Mouse (Mus musculus): ENCODE results near the gene Tmem229a.

DNA sequence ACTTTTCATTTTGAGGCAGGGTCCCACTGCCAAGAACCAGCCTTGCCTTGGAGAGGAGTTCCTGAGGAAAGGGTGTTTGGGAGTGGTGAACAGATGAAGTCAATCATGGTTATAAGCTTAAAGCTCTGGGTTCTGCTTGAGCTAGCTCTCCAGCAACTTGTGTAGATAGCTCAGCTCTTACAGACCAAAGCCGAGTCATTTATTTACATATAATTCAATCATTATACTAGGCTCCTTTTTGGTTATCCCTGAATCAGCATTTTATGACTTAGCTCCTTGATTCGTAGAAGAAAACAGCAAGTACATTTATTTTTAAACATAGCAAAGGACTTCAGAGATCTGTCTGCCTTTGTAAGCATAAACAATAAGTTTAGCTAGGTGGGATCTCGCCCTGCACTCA is 51.0 kb downstream of the Tmem229a start:
- TF ChIP-seq POLR2A (IDR thresholded peaks at IDR 0.05; ENCODE audit: low read depth, low read length) (no peak), CTCF (IDR thresholded peaks at IDR 0.05; ENCODE audit: extremely low read depth, insufficient read length, insufficient replicate concordance, low read depth, low read length) (no peak)

All from small intestine, adult 2 months (tissue).